Mouse (Mus musculus) c-Kit-positive CD71-positive TER-119-negative erythroid progenitor cells, embryonic 14.5 days (primary cell): ENCODE measurements around the gene Uxs1.

ENCODE experiments used
- DNase-seq: peaks from one replicate; pipeline ENCODE4 v3.0.0-alpha.2; 2013; ENCODE audit warnings: low read depth

The Uxs1 gene

GRCm38 (mm10) chr1:43798048-43798447 lies 29.6 kb downstream of the Uxs1 start:
- no peak for DNase-seq

- no peak for DNase-seq
Observed at GRCm38 (mm10) chr1:43789765-43790164, 37.8 kb downstream of the Uxs1 start.

- DNase-seq, result no peak
Observed at GRCm38 (mm10) chr1:43786711-43787110, 40.9 kb downstream of the Uxs1 start.

- no peak for DNase-seq
Observed at GRCm38 (mm10) chr1:43785316-43785715, 42.3 kb downstream of the Uxs1 start.

- DNase-seq, result no peak
Observed at GRCm38 (mm10) chr1:43783186-43783585, 44.4 kb downstream of the Uxs1 start.

- no peak for DNase-seq
Observed at GRCm38 (mm10) chr1:43782680-43783079, 44.9 kb downstream of the Uxs1 start.

GRCm38 (mm10) chr1:43781672-43782071 lies 45.9 kb downstream of the Uxs1 start:
- no peak for DNase-seq

GRCm38 (mm10) chr1:43781195-43781594 lies 46.4 kb downstream of the Uxs1 start:
- DNase-seq, result no peak

GRCm38 (mm10) chr1:43776106-43776505 lies 51.5 kb downstream of the Uxs1 start:
- no peak for DNase-seq

GRCm38 (mm10) chr1:43774126-43774525 lies 53.5 kb downstream of the Uxs1 start:
- no peak for DNase-seq

- no peak for DNase-seq
Observed at GRCm38 (mm10) chr1:43772694-43773093, 54.9 kb downstream of the Uxs1 start.

GRCm38 (mm10) chr1:43770032-43770431 lies 57.6 kb downstream of the Uxs1 start:
- no peak for DNase-seq

- DNase-seq, result no peak
Observed at GRCm38 (mm10) chr1:43769348-43769747, 58.3 kb downstream of the Uxs1 start.

GRCm38 (mm10) chr1:43768385-43768990 lies 59.1 kb downstream of the Uxs1 start:
- no peak for DNase-seq

GRCm38 (mm10) chr1:43766328-43766727 lies 61.3 kb downstream of the Uxs1 start:
- DNase-seq, result no peak

- DNase-seq, result no peak
Observed at GRCm38 (mm10) chr1:43764481-43764880, 63.1 kb downstream of the Uxs1 start.

GRCm38 (mm10) chr1:43760085-43760484 lies 67.5 kb downstream of the Uxs1 start:
- DNase-seq, result peak; percentile 8

- no peak for DNase-seq
Observed at GRCm38 (mm10) chr1:43754448-43755312, 72.9 kb downstream of the Uxs1 start.

GRCm38 (mm10) chr1:43738519-43738894 lies 89.1 kb downstream of the Uxs1 start:
- no peak for DNase-seq

GRCm38 (mm10) chr1:43737812-43738518 lies 89.6 kb downstream of the Uxs1 start:
- peak; percentile 20 for DNase-seq

GRCm38 (mm10) chr1:43732657-43733056 lies 94.9 kb downstream of the Uxs1 start:
- no peak for DNase-seq

GRCm38 (mm10) chr1:43732100-43732499 lies 95.5 kb downstream of the Uxs1 start:
- DNase-seq, result no peak

GRCm38 (mm10) chr1:43730491-43730924 lies 97.1 kb downstream of the Uxs1 start, which contains the start of gene 1500015O10Rik:
Gene 1500015O10Rik, plus strand, starts transcription at chr1:43730602.
- no peak for DNase-seq
